ENCODE assay signal across 8 mouse cellular contexts in the genomic region with DNA sequence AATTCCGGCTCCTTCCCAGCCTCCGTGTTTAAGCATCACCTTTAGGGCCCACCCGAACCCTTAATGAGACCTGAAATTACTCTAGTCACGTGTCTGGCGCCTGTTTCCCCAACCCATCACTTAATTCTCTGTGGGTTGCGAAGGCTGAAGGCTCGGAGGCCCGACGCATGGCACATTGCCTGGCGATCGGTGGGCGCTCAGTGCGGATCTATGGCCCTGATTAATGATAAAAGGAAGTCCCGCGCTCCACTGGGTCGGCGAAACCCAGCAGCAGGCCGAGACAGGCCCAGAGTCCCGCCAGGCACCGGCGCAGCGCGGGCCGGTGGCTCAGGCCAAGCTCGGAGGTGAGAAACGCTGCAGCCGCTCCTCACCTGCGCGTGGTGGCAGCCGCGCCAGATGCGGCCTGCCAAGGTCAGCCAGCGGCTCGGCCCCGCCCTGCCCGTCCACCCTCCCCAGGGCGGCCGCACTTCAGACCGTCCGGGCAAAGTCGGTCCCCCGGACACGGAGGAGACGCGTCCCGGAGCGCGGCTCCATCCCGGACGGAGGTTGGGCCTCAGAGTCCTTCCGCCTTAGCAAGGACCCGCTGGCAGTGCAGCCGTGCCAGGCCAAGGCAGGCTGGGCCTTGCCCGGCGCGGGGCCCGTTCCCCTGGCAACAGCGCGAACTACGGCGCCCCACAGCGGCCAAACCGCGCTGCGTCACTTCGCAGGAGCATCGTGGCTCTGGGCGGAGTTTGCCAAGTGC. TPM values are rescaled to one million over a fixed set of nuclear protein-coding genes. Genes with fewer than 3 reads are reported as not detected.
DNase-seq lines count a peak whose midpoint lies in the region; ATAC-seq lines count a peak whose summit lies in the region.

A gene (minus strand): TSS at position 464 of the 742 bp plus-strand sequence.

- peak; percentile 66 for ATAC-seq in activated CD4-positive, CD25-positive, alpha-beta regulatory T cell, adult 4 months
- peak; percentile 82 for ATAC-seq in inflammation-experienced regulatory T-cells, adult 6 months
- peak; percentile 98 for ATAC-seq in megakaryocyte progenitor cell, adult 5-6 weeks (replicated peaks; ENCODE audit: poor library complexity)

- intact Hi-C loops in gastrocnemius, postnatal 14 days (cut with DNase I; ENCODE audit: low total_unique reads): no loop called here
- intact Hi-C loops in left cerebral cortex, postnatal 10 days (cut with DNase I): no loop called here

- peak; percentile 91 for DNase-seq in embryo, embryonic 10 days (ENCODE audit: low spot score)
- peak; percentile 90 for DNase-seq in gastrocnemius, postnatal 14 days
- peak; percentile 80 to 93 for DNase-seq in left cerebral cortex, postnatal 10 days (ENCODE audit: extremely low spot score in 1 of 2, low spot score in 2 of 2)
- peak; percentile 89 to 90 for DNase-seq in right cerebral cortex, postnatal 10 days (ENCODE audit: low spot score in 2 of 2)
- DNase-seq in urinary bladder, postnatal 14 days (ENCODE audit: low spot score): peak; percentile 91

RNA-seq across cellular contexts. Expression of the gene that starts here (rescaled TPM):
- under 1 TPM; 0.43 to 0.62 TPM for polyA plus RNA-seq in activated CD4-positive, CD25-positive, alpha-beta regulatory T cell, adult 4 months (2017; shearing (Covaris generic))
- 10 to 100 TPM; 10.1 to 11.2 TPM for total RNA-seq in gastrocnemius, postnatal 14 days (2021)
- 1 to 10 TPM; 1.1 to 2.2 (median 1.8) TPM for polyA plus RNA-seq in inflammation-experienced regulatory T-cells, adult 6 months (2017; shearing (Covaris generic))
- 10 to 100 TPM; 21.6 to 21.8 TPM for total RNA-seq in left cerebral cortex, postnatal 10 days (2021)
- 4.8 and 5.7 TPM in 2 replicates for total RNA-seq in megakaryocyte progenitor cell, adult 5-6 weeks (2015)
- 2.7 and 5.0 TPM in 2 replicates for total RNA-seq in megakaryocyte progenitor cell, adult 5-6 weeks (2017)

Comparison
In these comparisons a context has a peak if more than half of its experiments do, and no peak if none do; other contexts are left out.
1. Peak in every context shown above with its lines: DNase-seq and ATAC-seq.
2. Peak in ATAC-seq in activated CD4-positive, CD25-positive, alpha-beta regulatory T cell, adult 4 months; RNA of the gene not detected or under 1 TPM.